Mouse (Mus musculus) heart, adult 11 months (tissue): ENCODE measurements around the gene Bcar3.

Experiments used
- DNase-seq: peaks from one replicate; pipeline ENCODE4 v3.0.0; 2022

The Bcar3 gene

GRCm38 (mm10) chr3:122293954-122294850, at the start of gene Bcar3:
TSS of gene Bcar3 (plus strand) at chr3:122294136.
- peak; percentile 99 for DNase-seq

GRCm38 (mm10) chr3:122244759-122245158, 49.2 kb upstream of the Bcar3 start:
- no peak for DNase-seq

GRCm38 (mm10) chr3:122245215-122245877, 48.6 kb upstream of the Bcar3 start, which contains the start of gene Gclm:
TSS of gene Gclm (plus strand) at chr3:122245557.
- peak; percentile 99 for DNase-seq

GRCm38 (mm10) chr3:122245878-122246332, 48.0 kb upstream of the Bcar3 start:
- peak; percentile 96 for DNase-seq

- no peak for DNase-seq
Measured at GRCm38 (mm10) chr3:122246406-122246805, 47.5 kb upstream of the Bcar3 start.

- no peak for DNase-seq
Measured at GRCm38 (mm10) chr3:122246986-122247767, 46.8 kb upstream of the Bcar3 start.

- DNase-seq: no peak
Measured at GRCm38 (mm10) chr3:122247768-122248100, 46.2 kb upstream of the Bcar3 start.

GRCm38 (mm10) chr3:122252466-122253253, 41.3 kb upstream of the Bcar3 start:
- DNase-seq: no peak

- DNase-seq: peak; percentile 81
Measured at GRCm38 (mm10) chr3:122254050-122254449, 39.9 kb upstream of the Bcar3 start.

- DNase-seq: peak; percentile 61
Measured at GRCm38 (mm10) chr3:122269986-122270385, 23.9 kb upstream of the Bcar3 start.

- peak; percentile 10 for DNase-seq
Measured at GRCm38 (mm10) chr3:122272565-122272964, 21.4 kb upstream of the Bcar3 start.

GRCm38 (mm10) chr3:122273407-122274240, 20.3 kb upstream of the Bcar3 start:
- peak; percentile 68 for DNase-seq

- peak; percentile 99 for DNase-seq
Measured at GRCm38 (mm10) chr3:122274241-122275024, 19.5 kb upstream of the Bcar3 start, which contains the start of gene Dnttip2. TSS of gene Dnttip2 (plus strand) at chr3:122274388.

GRCm38 (mm10) chr3:122275111-122275510, 18.8 kb upstream of the Bcar3 start:
- DNase-seq: peak; percentile 76

- no peak for DNase-seq
Measured at GRCm38 (mm10) chr3:122287195-122287594, 6.7 kb upstream of the Bcar3 start.

- peak; percentile 55 for DNase-seq
Measured at GRCm38 (mm10) chr3:122288613-122289195, 5.2 kb upstream of the Bcar3 start.

- DNase-seq: peak; percentile 17
Measured at GRCm38 (mm10) chr3:122289344-122289743, 4.6 kb upstream of the Bcar3 start.

GRCm38 (mm10) chr3:122290696-122291095, 3.2 kb upstream of the Bcar3 start:
- peak; percentile 97 for DNase-seq

GRCm38 (mm10) chr3:122291828-122292227, 2.1 kb upstream of the Bcar3 start:
- DNase-seq: peak; percentile 96
